Mouse (Mus musculus) olfactory bulb, adult 2 months (tissue): Measurements from ENCODE around the gene Ndufs7.

Experiments used
- CTCF ChIP-seq: fragments of 200-500 bp; IDR thresholded peaks from 2 replicates; pipeline ENCODE4 v1.5.1; 2012; ENCODE audit warnings: low read depth, mild to moderate bottlenecking, low read length, moderate library complexity; ENCODE audit not compliant: insufficient read depth
- POLR2A ChIP-seq: fragments of 200-500 bp; IDR thresholded peaks from 2 replicates; pipeline ENCODE4 v1.6.1; 2012; ENCODE audit warnings: mild to moderate bottlenecking, low read depth, low read length, moderate library complexity; ENCODE audit not compliant: insufficient read depth

DNA sequence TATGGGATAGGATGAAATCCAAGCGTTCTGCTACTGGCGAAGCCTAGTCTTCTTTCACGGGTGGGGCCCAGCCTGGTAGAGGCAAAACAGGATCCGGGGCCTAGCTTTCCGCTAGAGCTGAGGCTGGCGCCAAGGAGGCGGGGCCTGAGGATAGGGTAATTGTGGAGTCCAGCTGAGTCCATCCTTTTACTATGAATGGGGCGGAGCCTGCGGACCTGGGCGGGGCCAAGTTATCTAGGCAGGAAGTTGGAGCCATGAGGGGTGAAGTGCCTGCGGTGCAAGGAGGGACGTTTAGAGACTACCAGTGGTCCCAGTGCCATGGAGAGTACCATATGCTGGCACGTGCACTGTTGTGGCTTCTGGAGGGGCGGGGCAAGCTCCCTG, 12.7 kb downstream of the Ndufs7 start:
- TF ChIP-seq CTCF (no peak), POLR2A (no peak)
